Mouse (Mus musculus) midbrain, embryonic 16.5 days (tissue): Measurements from ENCODE around the gene 4930438A08Rik. TPM values are rescaled to one million over a fixed set of nuclear protein-coding genes. Genes with fewer than 3 reads are reported as not detected.
A peak's percentile ranks its signal among the peaks of the same experiment; 100 is the strongest.

Experiments
- ATAC-seq: fragments of 200-750 bp; cut with Nextera tagmentation; 2 replicates; pipeline ENCODE4 v1.8.0; 2017; ENCODE audit warnings: moderate TSS enrichment
- H3K27ac ChIP-seq: fragments of 300-500 bp; sonication (generic); 2 replicates; pipeline ENCODE4 v1.5.1; 2014; ENCODE audit warnings: mild to moderate bottlenecking, low read length, mixed read lengths
- H3K27me3 ChIP-seq: fragments of 300-500 bp; sonication (generic); 2 replicates; pipeline ENCODE4 v1.6.1; 2014; ENCODE audit warnings: low read depth, low read length, mixed read lengths; ENCODE audit not compliant: control insufficient read depth, insufficient read depth
- H3K36me3 ChIP-seq: fragments of 300-500 bp; sonication (generic); 2 replicates; pipeline ENCODE4 v1.6.1; 2014; ENCODE audit warnings: mild to moderate bottlenecking, low read length, moderate library complexity, mixed read lengths; ENCODE audit not compliant: control insufficient read depth, insufficient read depth
- H3K4me1 ChIP-seq: fragments of 300-500 bp; sonication (generic); 2 replicates; pipeline ENCODE4 v1.6.1; 2014; ENCODE audit warnings: mild to moderate bottlenecking, low read length, mixed read lengths; ENCODE audit not compliant: control insufficient read depth, insufficient read depth
- H3K4me2 ChIP-seq: fragments of 300-500 bp; sonication (generic); 2 replicates; pipeline ENCODE4 v1.6.1; 2014; ENCODE audit warnings: mild to moderate bottlenecking, low read length, mixed read lengths
- H3K4me3 ChIP-seq: fragments of 300-500 bp; sonication (generic); 2 replicates; pipeline ENCODE4 v1.5.1; 2014; ENCODE audit warnings: low read depth, mild to moderate bottlenecking, low read length, moderate library complexity, mixed read lengths
- H3K9ac ChIP-seq: fragments of 300-500 bp; sonication (generic); 2 replicates; pipeline ENCODE4 v1.6.1; 2014; ENCODE audit warnings: low read depth, low read length, mixed read lengths
- H3K9me3 ChIP-seq: fragments of 300-500 bp; sonication (generic); replicated peaks from 2 replicates; pipeline ENCODE4 v1.6.1; 2014; ENCODE audit warnings: mild to moderate bottlenecking, low read length, mixed read lengths; ENCODE audit not compliant: control insufficient read depth, poor library complexity, severe bottlenecking
- WGBS: fragments of 180-500 bp; shearing (Covaris S2); extraction: QIAGEN DNeasy Blood & Tissue Kit; methylation state at CpG from one replicate; pipeline ENCODE4 v1.1.7; 2014; 5-methylcytosine and 5-hydroxymethylcytosine counted together
- polyA plus RNA-seq: library from polyadenylated mRNA; unstranded; fragments of >200 nt; fragmentation: Nextera tagmentation; extraction: Ambion mirVana; gene quantifications from 2 replicates; pipeline ENCODE4 v1.2.1, GENCODE M21; 2015

Gene 4930438A08Rik
- polyA plus RNA-seq, 1 experiment from 2014 or later = not detected

DNA sequence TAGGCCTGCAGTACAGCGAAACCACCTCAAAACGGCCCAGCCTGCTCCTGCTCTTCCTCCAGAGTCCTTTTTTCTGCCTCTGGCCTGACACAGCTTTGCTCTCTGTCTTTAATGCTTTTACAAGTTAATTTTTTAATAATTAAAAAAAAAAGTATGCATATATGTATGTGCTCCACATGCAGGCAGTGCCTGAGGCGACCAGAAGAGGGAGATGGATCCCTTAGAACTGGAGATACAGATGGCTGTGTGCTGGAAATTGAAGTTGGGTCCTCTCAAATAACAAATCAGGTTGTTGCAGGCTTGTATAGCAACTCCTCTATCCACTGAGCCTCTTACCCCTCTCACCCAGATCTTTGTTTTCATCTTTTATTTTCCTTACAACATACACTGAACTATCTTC lies 52.2 kb downstream of the 4930438A08Rik start:
- no peak for ATAC-seq
- no peaks in the 10 kb centered on the region for H3K27me3 ChIP-seq
- no peaks in the 10 kb centered on the region for H3K9me3 ChIP-seq
- H3K36me3 ChIP-seq = peaks cover 5% of the 10 kb centered on the region
- 92% methylated on average over 3 of the region's 3 CpGs for WGBS
- H3K9ac ChIP-seq = no peak overlapping the region
- H3K27ac ChIP-seq = no peak overlapping the region
- H3K4me2 ChIP-seq = no peak overlapping the region
- no peak overlapping the region for H3K4me3 ChIP-seq
- peaks cover 36% of the 10 kb centered on the region for H3K4me1 ChIP-seq

GRCm38 (mm10) chr11:58329906-58330275 lies 55.3 kb downstream of the 4930438A08Rik start:
- Histone ChIP-seq H3K4me1 (peaks cover 38% of the 10 kb centered on the region), H3K9ac (peak overlapping the region; percentile 88), H3K9me3 (no peaks in the 10 kb centered on the region), H3K27me3 (no peaks in the 10 kb centered on the region), H3K4me2 (peak overlapping the region; percentile 97), H3K36me3 (peaks cover 8% of the 10 kb centered on the region), H3K27ac (peak overlapping the region; percentile 81), H3K4me3 (peak overlapping the region; percentile 95)
- WGBS = under 1% methylated on average over 21 of the region's 21 CpGs
- peak; percentile 36 for ATAC-seq

- Histone ChIP-seq H3K4me1 (peaks cover 38% of the 10 kb centered on the region), H3K4me2 (peak within 1 kb of the TSS; percentile 97), H3K36me3 (peaks cover 9% of the 10 kb centered on the region), H3K27me3 (no peaks in the 10 kb centered on the region), H3K27ac (peak within 1 kb of the TSS; percentile 81), H3K4me3 (peak within 1 kb of the TSS; percentile 95), H3K9ac (peak within 1 kb of the TSS; percentile 89), H3K9me3 (no peaks in the 10 kb centered on the region)
- peak; percentile 95 for ATAC-seq
- under 1% methylated on average over 52 of the region's 52 CpGs for WGBS
These were observed 55.9 kb downstream of the 4930438A08Rik start, which contains the start of the genes Zfp672 and Sh3bp5l for GRCm38 (mm10) chr11:58330276-58331148. Gene Zfp672, minus strand, starts transcription at chr11:58330339. Gene Sh3bp5l, plus strand, starts transcription at chr11:58330724.

GRCm38 (mm10) chr11:58331149-58331495 lies 56.5 kb downstream of the 4930438A08Rik start:
- peak overlapping the region; percentile 89 for H3K9ac ChIP-seq
- H3K27ac ChIP-seq = no peak overlapping the region
- peaks cover 9% of the 10 kb centered on the region for H3K36me3 ChIP-seq
- H3K4me2 ChIP-seq = peak overlapping the region; percentile 96
- WGBS = 19% methylated on average over 10 of the region's 10 CpGs
- no peaks in the 10 kb centered on the region for H3K27me3 ChIP-seq
- peaks cover 38% of the 10 kb centered on the region for H3K4me1 ChIP-seq
- no peak; the same call in 1 of the 2 replicates for ATAC-seq
- H3K9me3 ChIP-seq = no peaks in the 10 kb centered on the region
- H3K4me3 ChIP-seq = peak overlapping the region; percentile 95

DNA sequence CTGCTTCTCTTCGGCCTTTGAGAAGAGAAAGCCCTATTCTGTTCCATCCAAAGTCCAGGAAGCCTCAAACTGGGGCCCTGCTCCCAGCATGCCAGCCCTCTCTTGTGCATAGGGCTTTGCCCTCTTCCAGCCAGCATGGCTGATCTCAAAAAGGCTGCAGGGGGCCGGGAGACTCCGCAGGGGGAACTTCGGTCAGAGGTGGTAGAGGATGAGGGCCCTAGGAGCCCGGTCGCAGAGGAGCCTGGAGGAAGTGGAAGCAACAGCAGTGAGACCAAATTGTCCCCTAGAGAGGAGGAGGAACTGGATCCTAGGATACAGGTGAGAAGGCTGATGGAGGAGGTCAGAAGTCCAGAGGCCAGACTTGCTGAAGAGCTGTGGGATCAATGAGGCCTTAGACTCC lies 56.9 kb downstream of the 4930438A08Rik start:
- Histone ChIP-seq H3K9ac (peak overlapping the region; percentile 89; the same call in 1 of the 2 replicates), H3K27me3 (no peaks in the 10 kb centered on the region), H3K36me3 (peaks cover 9% of the 10 kb centered on the region), H3K27ac (no peak overlapping the region), H3K4me1 (peaks cover 38% of the 10 kb centered on the region), H3K4me2 (peak overlapping the region; percentile 96), H3K9me3 (no peaks in the 10 kb centered on the region), H3K4me3 (peak overlapping the region; percentile 95)
- WGBS = 85% methylated on average over 6 of the region's 6 CpGs
- no peak for ATAC-seq

DNA sequence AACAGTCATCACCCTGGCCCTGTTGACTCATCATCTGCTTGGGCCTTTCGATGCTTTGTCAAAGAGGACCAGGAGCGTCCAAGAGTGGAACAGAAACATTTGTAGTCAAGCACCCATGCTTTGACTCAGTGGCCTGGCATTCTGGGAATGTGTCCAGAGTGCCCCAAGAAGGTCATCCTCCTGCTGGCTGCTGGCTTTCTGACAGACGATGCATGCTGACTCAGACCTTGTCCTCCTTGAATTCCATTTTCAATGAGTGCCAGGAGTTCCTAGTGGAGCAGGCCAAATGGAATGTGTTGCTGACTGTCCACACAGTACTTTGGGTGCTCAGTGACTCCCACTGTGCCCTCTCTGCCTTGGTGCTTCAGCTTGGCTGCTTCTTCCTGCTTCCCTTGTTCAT lies 60.1 kb downstream of the 4930438A08Rik start:
- Histone ChIP-seq H3K9me3 (no peaks in the 10 kb centered on the region), H3K27me3 (no peaks in the 10 kb centered on the region), H3K4me2 (no peak overlapping the region), H3K4me3 (no peak overlapping the region), H3K36me3 (peaks cover 20% of the 10 kb centered on the region), H3K27ac (no peak overlapping the region), H3K9ac (no peak overlapping the region), H3K4me1 (peaks cover 25% of the 10 kb centered on the region)
- no peak for ATAC-seq
- 78% methylated on average over 3 of the region's 3 CpGs for WGBS

Other genes with a start within 250 kb of the 4930438A08Rik start
- gene Gm12248, start 181.7 kb upstream of the 4930438A08Rik start, polyA plus RNA-seq = 0.13 TPM in 1 of 2 replicates, not detected in the other
- gene Cnot8, start 170.6 kb upstream of the 4930438A08Rik start, polyA plus RNA-seq = 105 and 113 TPM in 2 replicates
- gene Gemin5, start 106.3 kb upstream of the 4930438A08Rik start, polyA plus RNA-seq = 12.7 and 13.9 TPM in 2 replicates
- 88.5 and 93.4 TPM in 2 replicates for gene Mrpl22, start 103.1 kb upstream of the 4930438A08Rik start, polyA plus RNA-seq
- 1.2 and 1.6 TPM in 2 replicates for gene Igtp, start 75.2 kb upstream of the 4930438A08Rik start, polyA plus RNA-seq
- 1.0 and 1.1 TPM in 2 replicates for gene Irgm2, start 75.2 kb upstream of the 4930438A08Rik start, polyA plus RNA-seq
- gene Zfp692, start 32.3 kb downstream of the 4930438A08Rik start, polyA plus RNA-seq = 32.2 and 32.4 TPM in 2 replicates
- 37.1 and 40.2 TPM in 2 replicates for gene Zfp672, start 55.5 kb downstream of the 4930438A08Rik start, polyA plus RNA-seq
- 52.4 and 53.2 TPM in 2 replicates for gene Sh3bp5l, start 55.9 kb downstream of the 4930438A08Rik start, polyA plus RNA-seq
- not detected in 2 replicates for gene Lypd8, start 104.2 kb downstream of the 4930438A08Rik start, polyA plus RNA-seq
- not detected in 2 replicates for gene 1810065E05Rik, start 146.3 kb downstream of the 4930438A08Rik start, polyA plus RNA-seq
- gene Gm12253, start 157.8 kb downstream of the 4930438A08Rik start, polyA plus RNA-seq = not detected in 2 replicates
- not detected in 2 replicates for gene Lypd9, start 178.1 kb downstream of the 4930438A08Rik start, polyA plus RNA-seq
- gene Olfr30, start 187.5 kb downstream of the 4930438A08Rik start, polyA plus RNA-seq = not detected in 2 replicates
- not detected in 2 replicates for gene Olfr332, start 217.8 kb downstream of the 4930438A08Rik start, polyA plus RNA-seq
- not detected in 2 replicates for gene Olfr331, start 227.8 kb downstream of the 4930438A08Rik start, polyA plus RNA-seq